Mouse (Mus musculus): ENCODE measurements at regions not wholly inside any gene's neighbourhood (a gene's known extent, or its start where the extent isn't known, plus 50 kb on each side); places are given as distances from the start of the nearest gene placed in this dataset.

DNA sequence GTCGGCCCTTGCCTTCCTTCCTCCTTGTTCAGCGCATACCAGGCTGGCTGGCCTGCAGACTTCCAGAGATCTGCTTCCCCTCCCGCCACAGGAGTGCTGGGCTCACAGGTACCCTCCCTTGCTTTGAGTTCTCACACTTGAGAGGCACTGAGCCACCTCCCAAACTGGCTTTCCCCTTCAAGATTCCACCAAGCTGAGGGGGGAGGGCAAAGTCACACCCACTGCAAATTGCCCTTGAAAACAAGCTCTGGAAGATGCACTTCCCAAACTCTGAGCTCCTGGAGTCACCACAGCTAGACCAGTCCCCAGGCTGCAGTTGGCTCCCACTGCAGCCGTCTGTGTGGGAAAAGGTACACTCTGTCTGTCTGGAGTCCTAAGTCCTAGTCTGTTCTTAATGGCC, 142.1 kb upstream of the Slc22a12 start:
- DNase-seq (ENCODE audit: low spot score): no peak

- no peak for DNase-seq (ENCODE audit: low spot score)
Observed at GRCm38 (mm10) chr19:6679392-6680307, 136.8 kb upstream of the Slc22a12 start.

DNA sequence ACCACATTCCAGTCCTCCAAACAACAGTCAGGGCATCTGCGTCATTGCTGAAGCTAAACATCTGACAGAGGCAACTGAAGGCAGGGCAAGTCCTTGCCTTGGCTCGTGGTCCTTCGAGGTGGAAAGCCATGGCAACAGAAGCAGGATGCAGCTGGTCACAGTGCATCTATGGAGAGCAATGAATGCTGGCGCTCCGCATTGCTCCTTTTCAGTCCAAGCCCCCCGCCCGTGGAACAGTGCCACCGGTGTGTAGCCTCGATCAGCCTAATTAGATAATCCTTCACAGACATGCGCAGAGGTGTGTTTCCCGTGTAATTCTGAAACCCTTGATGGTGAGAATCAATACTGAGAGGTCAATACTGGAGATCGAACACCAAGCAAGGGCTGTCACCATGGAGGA, 134.7 kb upstream of the Slc22a12 start:
- DNase-seq (ENCODE audit: low spot score): no peak

GRCm38 (mm10) chr19:6675586-6675985, 132.8 kb upstream of the Slc22a12 start:
- no peak for DNase-seq (ENCODE audit: low spot score)

DNA sequence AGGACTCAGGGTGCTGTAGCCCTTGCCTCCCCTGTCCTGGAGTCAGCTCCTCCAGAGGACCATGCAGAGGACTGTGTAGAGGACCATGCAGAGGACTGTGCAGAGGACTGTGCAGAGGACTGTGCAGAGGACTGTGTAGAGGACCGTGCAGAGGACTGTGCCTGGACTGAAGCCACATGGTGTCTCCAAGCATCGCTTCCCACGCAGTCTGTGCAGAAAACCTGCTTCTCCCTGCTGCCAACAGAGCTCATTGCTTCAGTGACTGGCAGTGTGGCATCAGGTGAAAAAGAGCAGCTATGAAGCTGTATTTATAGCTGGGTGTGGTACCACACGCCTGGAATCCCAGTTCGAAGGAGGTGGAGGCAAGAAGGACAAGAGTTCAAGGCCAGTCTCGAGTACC, 128.9 kb upstream of the Slc22a12 start:
- DNase-seq (ENCODE audit: low spot score): no peak

DNA sequence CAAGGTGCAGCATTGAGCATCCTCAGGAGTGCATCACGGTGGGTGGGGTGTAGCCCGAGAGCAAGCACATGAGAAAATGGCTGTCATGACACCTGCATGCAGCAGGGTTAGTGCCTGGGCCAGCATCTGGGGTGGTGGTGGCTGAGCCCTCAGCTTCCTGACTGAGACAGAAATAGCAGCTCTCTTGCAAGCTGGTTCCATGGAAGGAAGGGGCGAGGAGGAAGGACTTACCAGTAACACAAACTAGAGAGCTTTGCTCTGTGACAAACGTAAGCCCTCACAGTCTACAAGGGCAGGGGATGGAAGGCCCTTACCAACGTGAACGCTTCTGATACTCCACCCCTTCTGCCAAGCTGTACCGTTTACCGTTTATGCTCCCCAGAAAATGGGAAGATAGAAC, 127.0 kb upstream of the Slc22a12 start:
- DNase-seq (ENCODE audit: low spot score): no peak

DNA sequence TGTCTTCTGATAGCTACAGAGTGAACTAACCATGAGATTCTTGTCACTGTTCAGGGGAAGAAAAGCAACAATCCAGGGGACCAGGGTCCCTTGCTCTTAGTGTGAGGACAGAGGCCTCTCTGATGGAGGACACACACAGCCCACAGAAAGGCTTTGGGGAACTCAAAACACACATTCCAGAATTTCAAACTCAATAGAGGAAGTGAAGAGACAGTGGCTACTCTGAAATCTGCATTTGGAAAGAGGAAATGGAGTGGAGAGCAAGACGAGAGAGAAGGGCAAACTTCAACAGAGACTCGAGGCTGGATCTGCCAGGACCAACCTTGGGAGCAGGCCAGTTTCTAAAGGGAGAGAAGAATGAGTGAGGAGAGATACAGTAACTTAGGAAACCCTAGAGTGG, 125.7 kb upstream of the Slc22a12 start:
- no peak for DNase-seq (ENCODE audit: low spot score)

DNA sequence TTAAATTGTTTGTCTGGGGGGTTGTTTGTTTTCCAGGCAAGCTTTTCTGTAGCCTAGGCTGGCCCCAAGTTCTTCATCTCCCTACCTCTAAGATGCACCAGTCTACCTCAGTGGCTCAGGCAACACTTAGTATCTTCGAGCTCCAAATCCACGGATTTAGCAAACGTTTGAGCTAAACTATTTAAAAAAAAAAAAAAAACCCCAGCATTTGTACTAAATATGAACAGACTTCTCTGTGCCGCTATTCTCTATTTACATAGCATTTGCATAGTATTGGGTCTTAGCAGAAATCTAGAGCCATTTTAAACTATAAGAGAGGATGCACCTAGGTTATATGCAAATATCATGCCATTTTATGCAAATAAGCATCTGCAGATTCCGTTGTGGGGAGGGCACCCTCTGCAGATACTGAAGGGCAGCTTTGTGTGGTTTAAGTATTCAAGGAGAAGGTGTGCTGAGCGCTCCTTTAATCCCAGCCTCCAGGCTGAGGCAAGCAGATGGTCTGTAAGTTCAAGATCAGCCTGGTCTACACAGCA, 123.4 kb upstream of the Slc22a12 start:
- no peak for DNase-seq (ENCODE audit: low spot score)

- DNase-seq (ENCODE audit: low spot score): no peak
Observed at GRCm38 (mm10) chr19:6665264-6666054, 122.6 kb upstream of the Slc22a12 start.

DNA sequence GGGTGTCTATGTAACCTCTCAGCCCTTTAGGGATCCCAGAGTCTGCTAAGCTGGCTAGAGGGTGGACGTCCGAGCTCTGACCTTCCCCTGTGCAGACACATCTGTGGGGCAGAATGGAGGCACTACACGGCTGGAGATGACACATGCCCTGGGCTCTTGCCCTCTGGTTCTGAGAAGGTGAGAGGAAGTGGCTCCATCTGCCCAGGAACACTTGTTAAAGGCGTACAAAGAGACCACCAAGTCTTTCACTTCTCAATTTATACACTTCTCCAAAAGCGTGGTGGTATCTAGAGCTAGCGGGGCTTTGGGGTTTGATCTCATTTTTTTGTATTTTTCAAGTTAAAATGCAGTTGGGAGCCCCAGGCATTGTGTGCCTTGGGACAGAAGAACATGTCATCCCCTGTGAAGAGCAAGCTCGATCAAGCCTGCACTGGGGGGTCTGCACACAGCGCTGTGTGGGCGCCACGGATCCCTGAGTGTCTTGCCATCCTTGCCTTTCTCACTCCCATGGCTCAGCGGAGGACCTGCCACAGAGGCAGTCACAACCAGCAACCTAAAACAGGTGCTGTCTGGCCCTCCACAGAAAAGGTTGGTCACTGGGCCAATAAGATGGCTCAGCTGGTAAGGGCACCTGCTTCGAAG, 121.6 kb upstream of the Slc22a12 start:
- DNase-seq (ENCODE audit: low spot score): no peak

DNA sequence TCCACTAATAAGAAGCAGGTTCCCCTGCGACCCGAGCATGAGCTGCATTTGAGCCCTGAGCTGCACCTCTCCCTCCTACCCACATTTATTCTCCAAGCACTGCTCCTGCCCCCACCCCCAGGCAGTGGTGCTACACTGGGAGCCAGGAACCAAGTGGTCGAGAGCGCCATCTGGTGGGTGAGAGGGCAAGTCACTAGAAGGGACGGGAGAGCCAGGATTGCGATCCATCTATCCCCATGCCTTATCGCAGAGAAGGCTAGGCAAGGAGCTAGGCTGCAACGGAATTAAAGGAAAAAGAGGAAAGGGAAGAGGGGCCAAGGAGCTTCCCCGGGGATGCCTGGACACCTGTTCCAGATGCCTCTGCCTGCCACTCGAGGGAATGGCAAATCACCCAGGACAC, 120.6 kb upstream of the Slc22a12 start:
- DNase-seq (ENCODE audit: low spot score): peak; percentile 65

GRCm38 (mm10) chr19:6662346-6662939, 119.6 kb upstream of the Slc22a12 start:
- DNase-seq (ENCODE audit: low spot score): peak; percentile 67

DNA sequence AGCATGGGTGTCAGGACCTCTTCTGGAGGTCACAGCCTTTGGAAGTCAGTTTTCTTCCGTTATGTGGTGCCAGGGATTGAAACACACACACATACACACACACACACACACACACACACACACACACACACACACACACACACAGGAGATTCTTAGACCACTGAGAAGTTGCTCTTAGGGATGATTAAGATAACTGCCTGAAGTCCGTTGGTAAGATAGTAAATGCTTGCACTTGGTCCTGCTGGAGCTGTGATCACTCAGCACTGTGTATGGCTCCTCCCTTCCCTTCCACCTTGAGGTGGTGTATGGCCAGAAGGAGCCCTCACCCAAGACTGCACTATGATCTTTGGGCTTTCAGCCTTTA, 118.7 kb upstream of the Slc22a12 start:
- no peak for DNase-seq (ENCODE audit: low spot score)

GRCm38 (mm10) chr19:6660723-6661507, 118.1 kb upstream of the Slc22a12 start:
- DNase-seq (ENCODE audit: low spot score): no peak

GRCm38 (mm10) chr19:6660157-6660556, 117.3 kb upstream of the Slc22a12 start:
- no peak for DNase-seq (ENCODE audit: low spot score)

- no peak for DNase-seq (ENCODE audit: low spot score)
Observed at GRCm38 (mm10) chr19:6654550-6654949, 111.7 kb upstream of the Slc22a12 start.

GRCm38 (mm10) chr19:6652775-6653174, 109.9 kb upstream of the Slc22a12 start:
- no peak for DNase-seq (ENCODE audit: low spot score)

DNA sequence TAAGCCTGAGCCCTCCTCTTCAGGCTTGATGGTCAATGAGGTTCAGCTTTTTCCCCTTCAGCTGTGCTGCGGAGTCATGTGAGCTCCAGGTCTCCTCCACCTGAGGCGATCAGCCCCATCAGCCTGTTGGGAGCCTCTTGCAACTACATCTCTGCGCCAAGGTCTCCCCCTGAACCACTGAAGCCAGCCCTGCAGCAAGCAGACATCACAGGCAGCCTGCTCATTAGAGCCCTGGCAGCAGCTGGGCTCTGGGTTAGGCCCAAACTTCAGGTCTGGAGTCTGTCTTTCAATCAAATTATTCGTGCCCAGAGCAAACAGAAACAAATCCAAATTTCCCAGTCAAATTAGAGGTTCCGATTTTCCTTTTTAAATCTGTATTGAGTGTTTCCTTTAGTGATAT, 108.4 kb upstream of the Slc22a12 start:
- no peak for DNase-seq (ENCODE audit: low spot score)

GRCm38 (mm10) chr19:6649885-6650284, 107.1 kb upstream of the Slc22a12 start:
- DNase-seq (ENCODE audit: low spot score): no peak

DNA sequence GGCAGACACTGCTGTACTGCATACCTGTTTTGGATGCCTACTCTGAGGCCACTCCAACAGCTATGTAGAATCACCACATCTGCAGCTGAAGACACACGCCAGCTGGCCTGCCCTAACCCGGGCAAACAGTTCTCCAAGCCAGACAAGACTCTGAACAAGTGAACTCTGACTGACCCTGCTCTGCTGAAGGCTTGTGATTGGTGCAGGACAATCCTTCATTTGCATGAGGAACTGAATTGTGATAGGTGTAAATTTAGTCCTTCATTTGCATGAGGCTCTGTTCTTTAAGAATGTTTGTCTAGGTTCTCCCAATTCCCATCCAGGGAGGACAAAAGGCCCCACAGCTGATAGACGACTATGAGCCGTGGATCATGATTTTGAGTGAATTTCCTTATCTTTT, 104.9 kb upstream of the Slc22a12 start:
- DNase-seq (ENCODE audit: low spot score): no peak

GRCm38 (mm10) chr19:6647216-6647615, 104.4 kb upstream of the Slc22a12 start:
- no peak for DNase-seq (ENCODE audit: low spot score)

All from ovary, adult 18-20 months (tissue).